Mouse (Mus musculus) hindlimb bud, embryonic 11.5 days (tissue): ENCODE measurements around the gene Atf2.
"Not testable (repeated sequence)": the region's sequence is repeated elsewhere in the genome, so short reads cannot be mapped to it uniquely, and the experiment has no call there.

Source experiments
- DNase-seq: peaks from one replicate; pipeline ENCODE4 v3.0.0-alpha.2; 2012; ENCODE audit warnings: low read depth, low spot score; ENCODE audit errors: extremely low spot score

The Atf2 gene

GRCm38 (mm10) chr2:73892464-73893296, at the start of gene Atf2:
Atf2 (minus strand) TSS chr2:73892639.
- peak; percentile 95 for DNase-seq

- no peak for DNase-seq
Measured at GRCm38 (mm10) chr2:73941281-73941680, 48.8 kb upstream of the Atf2 start.

- DNase-seq, result no peak
Measured at GRCm38 (mm10) chr2:73940471-73940870, 48.0 kb upstream of the Atf2 start.

- no peak for DNase-seq
Measured at GRCm38 (mm10) chr2:73938896-73939295, 46.5 kb upstream of the Atf2 start.

GRCm38 (mm10) chr2:73932676-73933313, 40.4 kb upstream of the Atf2 start:
- no peak for DNase-seq

GRCm38 (mm10) chr2:73927711-73928110, 35.3 kb upstream of the Atf2 start:
- no peak for DNase-seq

- no peak for DNase-seq
Measured at GRCm38 (mm10) chr2:73925539-73925938, 33.1 kb upstream of the Atf2 start.

GRCm38 (mm10) chr2:73925089-73925488, 32.6 kb upstream of the Atf2 start:
- DNase-seq, result peak; percentile 37

- DNase-seq, result no peak
Measured at GRCm38 (mm10) chr2:73919642-73920041, 27.2 kb upstream of the Atf2 start.

- DNase-seq, result no peak
Measured at GRCm38 (mm10) chr2:73912264-73912663, 19.8 kb upstream of the Atf2 start.

- peak; percentile 69 for DNase-seq
Measured at GRCm38 (mm10) chr2:73911175-73911700, 18.8 kb upstream of the Atf2 start, which contains the start of gene Atp5g3. Atp5g3 (minus strand) TSS chr2:73911326.

GRCm38 (mm10) chr2:73910571-73911174, 18.2 kb upstream of the Atf2 start:
- DNase-seq, result no peak

- DNase-seq, result no peak
Measured at GRCm38 (mm10) chr2:73909116-73909515, 16.7 kb upstream of the Atf2 start.

- not testable (repeated sequence) for DNase-seq
Measured at GRCm38 (mm10) chr2:73904679-73905078, 12.2 kb upstream of the Atf2 start.

- no peak for DNase-seq
Measured at GRCm38 (mm10) chr2:73903536-73903935, 11.1 kb upstream of the Atf2 start.

GRCm38 (mm10) chr2:73902328-73902727, 9.9 kb upstream of the Atf2 start:
- not testable (repeated sequence) for DNase-seq

GRCm38 (mm10) chr2:73901169-73901568, 8.7 kb upstream of the Atf2 start:
- DNase-seq, result no peak

GRCm38 (mm10) chr2:73900364-73900763, 7.9 kb upstream of the Atf2 start:
- DNase-seq, result no peak

GRCm38 (mm10) chr2:73896919-73897318, 4.5 kb upstream of the Atf2 start:
- not testable (repeated sequence) for DNase-seq

GRCm38 (mm10) chr2:73893473-73894270, 1.2 kb upstream of the Atf2 start:
- no peak for DNase-seq
